In genomic region chr10:43158917-43159316, GRCm38 (mm10) we compare ENCODE assay signal across 16 mouse cellular contexts. TPM values are rescaled to one million over a fixed set of nuclear protein-coding genes. Genes with fewer than 3 reads are reported as not detected.
"Had no signal": no experiment of that assay in that cellular context is flagged by ENCODE, and none has a peak within 500 bp of the region (broad histone marks: within the 10 kb centered on the region; RNA-seq: fewer than 3 reads in every experiment).

No protein-coding gene starts in this region.

- H3K27ac ChIP-seq: limb, embryonic 15.5 days; liver, embryonic 12.5 days; neural tube, embryonic 13.5 days had no signal

- H3K4me1 ChIP-seq: liver, embryonic 12.5 days had no signal

- H3K4me3 ChIP-seq: limb, embryonic 15.5 days; liver, embryonic 12.5 days; neural tube, embryonic 13.5 days had no signal

- H3K27me3 ChIP-seq: limb, embryonic 15.5 days; neural tube, embryonic 13.5 days had no signal

- H3K9me3 ChIP-seq: limb, embryonic 15.5 days; neural tube, embryonic 13.5 days had no signal

- H3K36me3 ChIP-seq: limb, embryonic 15.5 days; liver, embryonic 12.5 days had no signal

- ATAC-seq: liver, embryonic 12.5 days; midbrain, embryonic 16.5 days had no signal

- H3K9ac ChIP-seq: limb, embryonic 15.5 days; liver, embryonic 12.5 days; lung, embryonic 14.5 days; neural tube, embryonic 13.5 days had no signal

- DNase-seq: kidney, postnatal 14 days; lung, embryonic 14.5 days; lung, postnatal 10 days; lung, postnatal 4 days; retina, postnatal 1 day; right cerebral cortex, postnatal 4 days; spleen, adult 18-20 months; thymus, adult 18-20 months; thymus, postnatal 14 days had no signal

- H3K4me2 ChIP-seq: limb, embryonic 15.5 days; liver, embryonic 12.5 days; lung, embryonic 14.5 days; midbrain, embryonic 11.5 days; neural tube, embryonic 13.5 days had no signal

RNA-seq across cellular contexts. Expression of gene Sobp, which starts 15.4 kb away (rescaled TPM):
- total RNA-seq: megakaryocyte, adult 5-6 weeks had no signal

RNA-seq across cellular contexts. Expression of gene 9030612E09Rik, which starts 15.6 kb away (rescaled TPM):
- total RNA-seq: megakaryocyte, adult 5-6 weeks had no signal
- polyA plus RNA-seq: liver, embryonic 12.5 days; liver, embryonic 16.5 days; lung, embryonic 14.5 days had no signal
